Mouse (Mus musculus): Measurements from ENCODE around the gene Hsp90ab1.

Gene Hsp90ab1

GRCm38 (mm10) chr17:45573087-45573779 is at the start of gene Hsp90ab1:
TSS of gene Hsp90ab1 (minus strand) at chr17:45573271.
- DNase-seq, result peak; percentile 99

- no peak for DNase-seq
Observed at GRCm38 (mm10) chr17:45619386-45620256, 46.5 kb upstream of the Hsp90ab1 start.

DNA sequence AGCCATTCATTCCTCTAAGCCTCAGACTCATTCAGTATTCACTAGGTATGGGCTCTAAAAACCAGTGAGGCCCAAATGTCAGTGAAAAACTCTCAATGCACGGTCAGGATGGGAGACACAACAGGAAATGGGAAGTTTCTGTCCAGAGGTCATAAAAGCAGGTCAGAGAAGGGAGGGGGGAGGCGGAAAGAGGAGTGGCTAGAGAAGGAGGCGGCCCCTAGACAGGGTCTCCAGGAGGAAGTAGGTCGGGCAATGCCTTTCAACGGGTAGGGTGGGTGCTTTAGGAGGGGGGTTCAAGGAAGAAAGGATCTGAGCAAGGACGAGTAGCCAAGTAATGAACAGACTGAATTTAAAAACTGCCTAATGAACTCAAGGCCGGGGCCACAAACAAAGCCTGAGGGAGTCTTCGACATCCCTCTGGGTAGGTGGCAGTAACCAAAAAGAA is 45.9 kb upstream of the Hsp90ab1 start:
- peak; percentile 61 for DNase-seq

GRCm38 (mm10) chr17:45617655-45618054 is 44.6 kb upstream of the Hsp90ab1 start:
- no peak for DNase-seq

- no peak for DNase-seq
Observed at GRCm38 (mm10) chr17:45616679-45617078, 43.6 kb upstream of the Hsp90ab1 start.

- no peak for DNase-seq
Observed at GRCm38 (mm10) chr17:45616046-45616650, 43.1 kb upstream of the Hsp90ab1 start.

DNA sequence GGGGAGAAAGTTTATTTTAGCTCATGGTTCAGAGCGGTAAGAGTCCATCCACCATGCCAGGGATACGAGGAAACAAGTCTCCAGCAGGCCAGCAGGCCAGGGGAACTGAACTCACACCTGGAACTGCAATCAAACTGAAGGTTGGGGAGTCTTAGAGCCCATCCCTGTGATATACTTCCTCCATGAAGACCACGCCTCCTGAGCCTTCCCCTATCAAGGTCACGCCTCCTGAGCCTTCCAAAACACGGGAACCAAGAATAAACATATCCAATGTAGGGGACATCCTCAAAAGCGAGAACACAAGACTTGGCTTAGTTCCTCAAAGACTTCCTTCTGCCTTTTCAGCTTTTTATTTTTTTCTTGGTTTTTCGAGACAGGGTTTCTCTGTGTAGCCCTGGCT is 39.9 kb upstream of the Hsp90ab1 start:
- DNase-seq, result no peak

DNA sequence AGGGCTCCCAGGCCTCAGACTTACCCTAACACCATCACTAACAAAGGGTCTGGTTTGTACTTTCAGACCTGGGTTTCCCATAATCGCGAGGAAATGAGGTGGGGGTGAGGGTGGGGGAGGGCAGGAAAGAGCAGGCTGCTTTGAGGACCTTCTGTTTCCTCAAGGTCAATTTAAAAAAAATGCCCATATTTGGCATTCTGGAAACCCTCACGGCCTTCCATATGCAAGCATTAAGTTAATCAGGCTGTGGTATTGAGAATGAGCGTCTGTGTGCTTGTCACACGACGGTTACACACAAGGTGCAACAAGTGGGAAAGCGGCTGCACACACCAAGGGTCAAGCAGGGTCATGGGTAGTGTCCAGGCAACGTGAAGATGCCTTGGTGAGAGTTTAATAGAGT is 38.9 kb upstream of the Hsp90ab1 start:
- DNase-seq, result no peak

GRCm38 (mm10) chr17:45610144-45610866 is 37.2 kb upstream of the Hsp90ab1 start:
- DNase-seq, result no peak

DNA sequence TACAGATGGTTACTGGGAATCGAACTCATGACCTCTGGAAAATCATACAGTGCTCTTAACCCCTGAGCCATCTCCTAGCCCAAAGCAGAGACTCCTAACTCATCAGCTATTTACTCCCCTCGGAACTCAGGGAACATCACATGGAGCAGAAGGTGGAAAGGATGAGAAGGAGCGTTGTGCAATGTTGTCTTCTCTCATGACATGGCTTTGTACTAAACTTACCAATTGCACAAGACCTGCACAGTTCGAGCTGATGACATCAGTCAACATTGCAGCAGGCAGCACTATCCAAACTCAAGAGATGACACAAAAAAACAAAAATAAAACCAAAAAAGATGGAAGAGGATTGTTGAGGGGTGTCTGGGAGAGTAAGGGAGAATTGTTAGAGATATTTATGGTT is 35.3 kb upstream of the Hsp90ab1 start:
- no peak for DNase-seq

DNA sequence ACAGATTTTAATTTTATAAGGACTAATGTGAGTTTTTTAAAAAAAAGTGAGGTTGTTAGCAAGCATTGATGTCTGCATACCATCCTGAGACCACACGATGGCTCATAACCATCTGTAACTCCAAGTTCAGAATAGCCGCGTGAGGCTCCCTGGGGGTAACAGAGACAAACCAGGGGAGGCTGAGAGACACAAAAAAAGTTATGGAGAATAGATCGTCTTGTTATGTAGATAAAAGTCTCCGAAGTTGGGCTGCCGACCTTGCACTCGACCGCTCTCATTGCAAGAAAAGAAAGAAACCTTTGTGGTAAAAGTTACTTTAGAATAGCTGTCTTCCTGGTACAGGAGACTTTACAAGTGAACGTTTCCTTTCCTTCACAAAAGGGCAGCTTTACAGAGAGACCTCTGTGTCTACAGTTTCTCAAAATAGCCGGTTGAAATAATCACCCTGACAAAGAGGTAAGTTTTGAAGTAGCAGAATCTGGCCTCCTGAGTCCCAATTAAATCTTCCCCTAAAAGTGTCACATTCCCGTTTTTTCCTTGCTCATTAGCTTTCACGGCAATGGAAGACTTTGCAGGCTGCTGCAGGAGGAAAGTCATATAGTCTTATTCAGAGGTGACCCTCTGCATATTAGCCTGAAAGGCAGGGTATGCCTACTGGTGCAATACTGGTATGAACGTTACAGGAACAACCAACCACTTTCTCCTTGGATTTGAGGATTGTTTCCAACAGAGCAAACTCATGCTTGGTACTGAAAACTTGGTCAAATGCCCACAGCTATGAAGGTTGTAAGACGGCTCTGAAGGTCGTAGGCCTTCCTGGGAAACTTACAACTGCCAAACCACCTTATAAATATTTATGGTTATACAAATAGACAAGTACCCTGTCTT is 34.2 kb upstream of the Hsp90ab1 start:
- no peak for DNase-seq

GRCm38 (mm10) chr17:45602984-45603383 is 29.9 kb upstream of the Hsp90ab1 start:
- no peak for DNase-seq

DNA sequence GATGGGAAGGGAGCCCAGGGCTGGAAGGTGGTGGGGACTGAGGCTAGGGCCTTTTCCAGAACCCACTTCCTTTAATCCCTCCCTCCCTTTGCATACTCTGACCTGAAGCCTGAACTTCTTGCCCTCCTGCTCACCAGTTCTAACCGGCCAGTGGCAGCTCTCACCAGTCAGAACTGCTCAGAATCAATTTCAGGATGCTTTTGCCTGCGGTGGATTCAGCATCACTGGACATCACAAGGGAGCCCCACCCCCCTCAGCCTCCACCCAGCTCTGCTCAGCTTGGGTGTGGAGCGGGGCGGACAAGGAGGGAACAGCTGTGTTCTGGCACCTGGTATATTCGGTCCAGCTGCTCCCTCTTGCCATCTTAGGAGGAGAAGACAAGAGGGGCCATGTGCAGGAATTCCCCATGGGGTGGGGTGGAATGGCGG is 28.8 kb upstream of the Hsp90ab1 start, which contains the start of gene Mymx:
Gene Mymx (minus strand): TSS at position 226 of the 428 bp plus-strand sequence.
- DNase-seq, result peak; percentile 54

DNA sequence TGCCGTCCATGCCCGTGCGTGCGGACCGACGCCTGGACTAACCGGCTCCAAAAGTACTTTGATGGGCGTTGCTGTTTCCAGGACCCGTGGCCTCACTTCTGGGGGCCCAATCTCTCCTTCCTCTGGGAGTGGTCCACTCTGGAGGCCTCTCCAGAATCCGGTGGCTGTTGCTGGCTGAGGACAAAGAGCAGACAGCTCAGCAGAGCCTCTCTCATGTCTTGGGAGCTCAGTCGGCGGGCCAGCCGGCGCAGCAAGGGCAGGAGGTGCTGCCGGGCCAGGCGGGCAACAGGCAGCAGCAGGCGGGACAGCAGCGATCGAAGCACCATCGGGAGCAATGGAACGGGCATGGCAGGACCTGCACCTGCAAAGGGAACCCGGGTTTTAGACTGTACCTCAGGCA is 28.3 kb upstream of the Hsp90ab1 start:
- DNase-seq, result peak; percentile 23

GRCm38 (mm10) chr17:45600267-45600666 is 27.2 kb upstream of the Hsp90ab1 start:
- no peak for DNase-seq

DNA sequence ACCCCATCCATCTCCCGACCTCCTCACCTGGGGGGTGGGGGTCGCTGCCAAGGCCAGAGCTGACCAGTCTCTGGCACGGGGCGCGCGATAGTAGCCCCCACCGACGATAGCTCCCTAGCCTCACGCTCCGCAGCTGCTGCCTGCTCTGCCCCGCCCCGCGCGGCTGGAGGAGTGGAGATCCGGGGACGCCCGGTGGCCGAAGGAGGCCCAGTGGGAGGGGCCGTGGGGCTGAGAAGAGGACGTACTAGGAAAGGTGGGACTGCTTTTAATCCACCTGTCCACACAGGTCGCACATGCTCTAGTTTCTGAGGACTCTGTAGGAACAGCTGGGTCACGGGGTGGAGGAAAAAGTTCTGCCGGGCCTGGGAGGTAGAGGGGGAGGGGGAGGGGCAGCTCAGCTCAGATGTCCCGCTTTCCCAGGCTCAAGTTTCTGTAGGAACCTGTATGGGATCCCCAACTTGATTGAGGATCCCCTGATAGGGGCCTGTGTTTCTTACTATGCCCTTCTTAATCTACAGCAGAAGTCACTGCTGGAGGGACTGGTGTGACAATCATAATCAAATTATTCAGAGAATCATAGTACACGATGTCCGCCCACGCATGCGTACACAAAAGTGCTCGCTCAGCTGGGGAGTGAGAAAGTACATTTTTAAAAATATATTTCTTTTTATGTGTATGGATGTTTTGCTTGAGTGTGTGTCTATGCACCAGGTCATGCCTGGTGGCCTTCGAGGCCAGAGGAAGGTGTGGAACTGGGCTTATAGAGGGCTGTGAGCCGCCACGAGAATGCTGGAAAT is 26.6 kb upstream of the Hsp90ab1 start, which contains the start of gene Slc29a1:
Gene Slc29a1 (minus strand): TSS at position 161 of the 797 bp plus-strand sequence.
- peak; percentile 79 for DNase-seq

GRCm38 (mm10) chr17:45598891-45599290 is 25.8 kb upstream of the Hsp90ab1 start:
- DNase-seq, result no peak

- DNase-seq, result no peak
Observed at GRCm38 (mm10) chr17:45598376-45598775, 25.3 kb upstream of the Hsp90ab1 start.

DNA sequence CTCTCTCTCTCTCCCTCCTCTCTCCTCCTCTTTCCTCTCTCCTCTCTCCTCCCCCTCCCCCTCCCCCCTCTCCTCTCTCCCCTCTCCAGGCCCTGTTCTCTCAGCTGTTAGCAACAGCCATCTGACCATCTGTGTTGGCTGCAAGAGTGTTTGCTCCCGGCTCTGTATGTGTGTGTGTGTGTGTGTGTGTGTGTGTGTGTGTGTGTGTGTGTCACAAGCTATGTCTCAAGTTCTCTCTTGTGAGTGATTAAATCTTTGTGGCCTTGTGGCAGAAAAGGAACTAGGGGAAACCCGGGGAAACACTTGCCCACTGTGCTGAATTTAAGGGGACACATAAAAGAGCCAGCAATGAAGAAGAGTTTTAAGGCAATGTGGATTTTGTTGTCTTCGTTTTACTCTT is 24.7 kb upstream of the Hsp90ab1 start:
- DNase-seq, result peak; percentile 56

- DNase-seq, result peak; percentile 71
Observed at GRCm38 (mm10) chr17:45596631-45597396, 23.7 kb upstream of the Hsp90ab1 start.

Data from embryo, embryonic 11 days (tissue).